Mouse (Mus musculus): ENCODE results near the gene Spon1. TPM values are rescaled to one million over a fixed set of nuclear protein-coding genes. Genes with fewer than 3 reads are reported as not detected.
A peak's percentile ranks its signal among the peaks of the same experiment; 100 is the strongest.

Spon1 gene
- polyA plus RNA-seq, 1 experiment from 2014 or later = 19.1 TPM

GRCm38 (mm10) chr7:113759212-113759611, 6.6 kb upstream of the Spon1 start:
- 13% methylated on average over 1 of the region's 1 CpGs for WGBS
- Histone ChIP-seq H3K9ac (no peak overlapping the region), H3K4me1 (no peaks in the 10 kb centered on the region), H3K9me3 (no peaks in the 10 kb centered on the region), H3K27me3 (0 out of 2 replicates have a peak, but pooled peaks cover 6% of the 10 kb centered on the region), H3K27ac (no peak overlapping the region), H3K4me2 (no peak overlapping the region), H3K4me3 (no peak overlapping the region), H3K36me3 (no peaks in the 10 kb centered on the region)
- ATAC-seq (ENCODE audit: insufficient number of reproducible peaks, low FRiP score, low TSS enrichment, low read depth) = no peak

GRCm38 (mm10) chr7:113765133-113765532, 665 bp upstream of the Spon1 start:
- Histone ChIP-seq H3K4me3 (no peak overlapping the region), H3K4me1 (peaks cover 26% of the 10 kb centered on the region), H3K36me3 (no peaks in the 10 kb centered on the region), H3K9me3 (no peaks in the 10 kb centered on the region), H3K9ac (no peak overlapping the region), H3K4me2 (no peak overlapping the region), H3K27ac (no peak overlapping the region), H3K27me3 (peaks cover 37% of the 10 kb centered on the region)
- ATAC-seq (ENCODE audit: insufficient number of reproducible peaks, low FRiP score, low TSS enrichment, low read depth) = no peak
- WGBS = 83% methylated on average over 5 of the region's 5 CpGs

GRCm38 (mm10) chr7:113766498-113766941, 722 bp downstream of the Spon1 start:
- peak overlapping the region; percentile 50 for H3K4me3 ChIP-seq
- H3K9ac ChIP-seq = peak overlapping the region; percentile 45
- no peak overlapping the region for H3K27ac ChIP-seq
- 1% methylated on average over 27 of the region's 27 CpGs for WGBS
- H3K4me1 ChIP-seq = peaks cover 26% of the 10 kb centered on the region
- no peaks in the 10 kb centered on the region for H3K36me3 ChIP-seq
- peak overlapping the region; percentile 97 for H3K4me2 ChIP-seq
- H3K9me3 ChIP-seq = no peaks in the 10 kb centered on the region
- H3K27me3 ChIP-seq = peaks cover 37% of the 10 kb centered on the region
- peak; percentile 40; the same call in 1 of the 2 replicates for ATAC-seq (ENCODE audit: insufficient number of reproducible peaks, low FRiP score, low TSS enrichment, low read depth)

- Histone ChIP-seq H3K27me3 (peaks cover 37% of the 10 kb centered on the region), H3K4me3 (no peak overlapping the region)
- 26% methylated on average over 6 of the region's 6 CpGs for WGBS
Measured at GRCm38 (mm10) chr7:113767546-113767945, 1.7 kb downstream of the Spon1 start.

GRCm38 (mm10) chr7:113768174-113768935, 2.6 kb downstream of the Spon1 start:
- H3K4me2 ChIP-seq = 0 out of 2 replicates have a peak overlapping the region, but pooled peaks have one; percentile 97
- no peak overlapping the region for H3K4me3 ChIP-seq
- 67% methylated on average over 6 of the region's 6 CpGs for WGBS
- peaks cover 37% of the 10 kb centered on the region for H3K27me3 ChIP-seq
- H3K9ac ChIP-seq = no peak overlapping the region
- H3K4me1 ChIP-seq = peaks cover 26% of the 10 kb centered on the region
- H3K36me3 ChIP-seq = no peaks in the 10 kb centered on the region
- no peaks in the 10 kb centered on the region for H3K9me3 ChIP-seq
- ATAC-seq (ENCODE audit: insufficient number of reproducible peaks, low FRiP score, low TSS enrichment, low read depth) = no peak
- no peak overlapping the region for H3K27ac ChIP-seq

More at GRCm38 (mm10) chr7:113767546-113767945, 1.7 kb downstream of the Spon1 start:
- Histone ChIP-seq H3K9me3 (no peaks in the 10 kb centered on the region), H3K27ac (no peak overlapping the region), H3K4me2 (0 out of 2 replicates have a peak overlapping the region, but pooled peaks have one; percentile 97), H3K9ac (no peak overlapping the region), H3K36me3 (no peaks in the 10 kb centered on the region), H3K4me1 (peaks cover 26% of the 10 kb centered on the region)
- no peak for ATAC-seq (ENCODE audit: insufficient number of reproducible peaks, low FRiP score, low TSS enrichment, low read depth)

- Histone ChIP-seq H3K9ac (no peak overlapping the region), H3K4me2 (no peak overlapping the region), H3K36me3 (no peaks in the 10 kb centered on the region), H3K4me3 (no peak overlapping the region), H3K27ac (no peak overlapping the region), H3K27me3 (peaks cover 37% of the 10 kb centered on the region), H3K4me1 (peaks cover 30% of the 10 kb centered on the region), H3K9me3 (no peaks in the 10 kb centered on the region)
- ATAC-seq (ENCODE audit: insufficient number of reproducible peaks, low FRiP score, low TSS enrichment, low read depth) = no peak
- 22% methylated on average over 6 of the region's 6 CpGs for WGBS
Measured at GRCm38 (mm10) chr7:113769281-113769680, 3.5 kb downstream of the Spon1 start.

GRCm38 (mm10) chr7:113772135-113772534, 6.3 kb downstream of the Spon1 start:
- Histone ChIP-seq H3K27ac (no peak overlapping the region), H3K36me3 (no peaks in the 10 kb centered on the region), H3K27me3 (peaks cover 11% of the 10 kb centered on the region), H3K9ac (no peak overlapping the region), H3K4me1 (peaks cover 12% of the 10 kb centered on the region), H3K4me3 (no peak overlapping the region), H3K9me3 (no peaks in the 10 kb centered on the region), H3K4me2 (no peak overlapping the region)
- no peak for ATAC-seq (ENCODE audit: insufficient number of reproducible peaks, low FRiP score, low TSS enrichment, low read depth)
- 89% methylated on average over 2 of the region's 2 CpGs for WGBS

GRCm38 (mm10) chr7:113773436-113773835, 7.6 kb downstream of the Spon1 start:
- H3K4me1 ChIP-seq = peaks cover 9% of the 10 kb centered on the region
- H3K9ac ChIP-seq = no peak overlapping the region
- no peaks in the 10 kb centered on the region for H3K9me3 ChIP-seq
- no peaks in the 10 kb centered on the region for H3K36me3 ChIP-seq
- ATAC-seq (ENCODE audit: insufficient number of reproducible peaks, low FRiP score, low TSS enrichment, low read depth) = no peak
- no peak overlapping the region for H3K4me2 ChIP-seq
- no peak overlapping the region for H3K4me3 ChIP-seq
- H3K27me3 ChIP-seq = no peaks in the 10 kb centered on the region
- no peak overlapping the region for H3K27ac ChIP-seq
- 36% methylated on average over 8 of the region's 8 CpGs for WGBS

GRCm38 (mm10) chr7:113774039-113774438, 8.2 kb downstream of the Spon1 start:
- Histone ChIP-seq H3K4me3 (no peak overlapping the region), H3K4me1 (peaks cover 8% of the 10 kb centered on the region), H3K4me2 (no peak overlapping the region), H3K9me3 (no peaks in the 10 kb centered on the region), H3K9ac (no peak overlapping the region), H3K27me3 (no peaks in the 10 kb centered on the region), H3K27ac (no peak overlapping the region), H3K36me3 (no peaks in the 10 kb centered on the region)
- WGBS = 11% methylated on average over 7 of the region's 7 CpGs
- peak; percentile 40; the same call in 1 of the 2 replicates for ATAC-seq (ENCODE audit: insufficient number of reproducible peaks, low FRiP score, low TSS enrichment, low read depth)

GRCm38 (mm10) chr7:113774906-113775305, 9.1 kb downstream of the Spon1 start:
- no peaks in the 10 kb centered on the region for H3K27me3 ChIP-seq
- H3K27ac ChIP-seq = no peak overlapping the region
- no peaks in the 10 kb centered on the region for H3K9me3 ChIP-seq
- no peak overlapping the region for H3K9ac ChIP-seq
- 63% methylated on average over 3 of the region's 3 CpGs for WGBS
- no peak overlapping the region for H3K4me3 ChIP-seq
- no peak overlapping the region for H3K4me2 ChIP-seq
- ATAC-seq (ENCODE audit: insufficient number of reproducible peaks, low FRiP score, low TSS enrichment, low read depth) = no peak; the same call in 1 of the 2 replicates
- H3K4me1 ChIP-seq = peaks cover 4% of the 10 kb centered on the region; the same call in 1 of the 2 replicates
- no peaks in the 10 kb centered on the region for H3K36me3 ChIP-seq

- WGBS = 93% methylated on average over 6 of the region's 6 CpGs
- Histone ChIP-seq H3K4me2 (no peak overlapping the region), H3K4me1 (peaks cover 4% of the 10 kb centered on the region; the same call in 1 of the 2 replicates), H3K9me3 (no peaks in the 10 kb centered on the region), H3K27ac (no peak overlapping the region), H3K27me3 (no peaks in the 10 kb centered on the region), H3K4me3 (no peak overlapping the region), H3K36me3 (no peaks in the 10 kb centered on the region), H3K9ac (no peak overlapping the region)
- no peak for ATAC-seq (ENCODE audit: insufficient number of reproducible peaks, low FRiP score, low TSS enrichment, low read depth)
Measured at GRCm38 (mm10) chr7:113778546-113778945, 12.7 kb downstream of the Spon1 start.

GRCm38 (mm10) chr7:113780286-113780685, 14.5 kb downstream of the Spon1 start:
- H3K9ac ChIP-seq = no peak overlapping the region
- H3K27me3 ChIP-seq = no peaks in the 10 kb centered on the region
- ATAC-seq (ENCODE audit: insufficient number of reproducible peaks, low FRiP score, low TSS enrichment, low read depth) = no peak
- H3K4me2 ChIP-seq = no peak overlapping the region
- no peaks in the 10 kb centered on the region for H3K36me3 ChIP-seq
- 86% methylated on average over 5 of the region's 5 CpGs for WGBS
- no peak overlapping the region for H3K27ac ChIP-seq
- H3K4me3 ChIP-seq = no peak overlapping the region
- H3K9me3 ChIP-seq = no peaks in the 10 kb centered on the region
- H3K4me1 ChIP-seq = no peaks in the 10 kb centered on the region
